Mouse (Mus musculus) megakaryocyte-erythroid progenitor cell, adult 5-6 weeks (primary cell): ENCODE measurements around the gene Rbp7. TPM values are rescaled to one million over a fixed set of nuclear protein-coding genes. Genes with fewer than 3 reads are reported as not detected.
A peak's percentile ranks its signal among the peaks of the same experiment; 100 is the strongest.

Source experiments
- ATAC-seq: replicated peaks from 2 replicates; pipeline ENCODE4 v1.8.0; 2016; ENCODE audit warnings: mild to moderate bottlenecking, inconsistent platforms; ENCODE audit not compliant: severe bottlenecking, poor library complexity, low FRiP score, low TSS enrichment
- total RNA-seq, 2 experiments: library from RNA; stranded (forward) in 1 of 2; stranded (reverse) in 1 of 2; fragments of 200-1000, 215-1000 nt in 1 of 2; fragments of >200 nt in 1 of 2; fragmentation: Nextera tagmentation in 1 of 2; gene quantifications; 2 replicates each; pipeline ENCODE4 v1.2.3; 2014 to 2017

Rbp7 gene
- total RNA-seq, 2 experiments from 2014 or later = not detected

DNA sequence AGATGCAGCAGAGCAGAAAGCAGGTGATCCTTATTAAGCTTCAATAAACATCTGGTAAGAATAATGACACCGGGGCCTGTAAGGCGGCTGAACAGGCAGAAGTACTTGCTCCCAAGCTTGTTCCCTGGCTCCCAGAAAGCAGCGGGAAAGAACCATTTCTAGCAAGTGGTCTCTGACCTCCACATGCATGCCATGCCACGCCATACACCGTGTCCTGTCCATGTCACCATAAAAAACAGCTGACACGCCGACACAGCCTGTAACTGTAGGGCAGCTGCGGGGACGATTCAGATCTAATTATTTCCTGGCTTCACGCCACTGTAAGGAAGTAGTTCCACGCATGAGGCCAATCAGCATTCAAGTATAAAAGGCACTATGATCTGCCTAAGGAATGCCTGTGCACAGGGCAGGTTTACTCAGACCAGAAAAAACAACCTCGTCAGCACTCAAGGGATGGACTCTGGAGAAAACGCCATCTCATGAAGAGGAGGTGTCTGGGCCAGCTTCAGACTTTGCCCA, 39.1 kb downstream of the Rbp7 start:
- peak; percentile 45 for ATAC-seq

- ATAC-seq = no peak
These were observed 40.5 kb downstream of the Rbp7 start for GRCm38 (mm10) chr4:149414259-149414658.

DNA sequence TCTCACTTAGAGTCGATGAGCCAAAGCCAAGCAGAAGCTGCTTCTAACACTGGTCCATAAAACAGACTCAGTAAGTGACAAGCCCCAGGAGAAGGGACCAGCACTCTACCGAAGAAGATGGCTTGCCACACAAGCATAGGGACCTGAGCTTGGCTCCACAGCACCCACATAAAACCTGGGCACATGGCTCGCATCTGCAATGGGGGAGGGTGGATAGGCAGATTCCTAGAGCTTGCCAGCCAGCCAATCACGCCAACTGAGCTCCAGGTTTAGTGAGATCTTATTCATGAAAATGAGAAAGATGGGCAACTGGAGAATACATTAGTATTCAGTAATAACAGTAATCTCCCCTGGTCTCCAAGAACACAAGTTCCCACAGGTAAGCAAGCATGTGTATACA, 45.0 kb downstream of the Rbp7 start:
- ATAC-seq = no peak

DNA sequence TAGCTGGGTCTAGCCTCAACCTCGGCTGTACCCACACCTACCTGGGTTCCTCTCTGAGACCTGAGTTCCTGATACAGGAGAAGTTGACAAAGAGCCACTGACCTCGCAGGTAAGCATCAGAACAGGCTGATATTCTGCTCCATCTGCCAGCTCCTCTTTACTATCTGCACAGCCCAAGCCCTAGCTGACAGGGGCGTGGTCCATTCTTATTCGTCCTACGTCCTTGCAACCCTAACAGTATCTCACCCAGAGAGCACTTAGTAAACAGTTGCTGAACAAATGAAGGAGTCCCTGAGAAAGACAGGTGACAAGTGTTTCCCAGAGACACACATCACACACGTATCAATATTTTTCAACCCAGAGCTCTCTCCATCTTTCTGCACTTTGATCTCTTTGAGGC, 46.4 kb downstream of the Rbp7 start:
- ATAC-seq = peak; percentile 96

- no peak for ATAC-seq
These were observed 47.3 kb downstream of the Rbp7 start for GRCm38 (mm10) chr4:149407461-149407860.

GRCm38 (mm10) chr4:149405713-149406443, 48.9 kb downstream of the Rbp7 start:
- no peak for ATAC-seq

- no peak for ATAC-seq
These were observed 49.9 kb downstream of the Rbp7 start for GRCm38 (mm10) chr4:149404640-149405465.

DNA sequence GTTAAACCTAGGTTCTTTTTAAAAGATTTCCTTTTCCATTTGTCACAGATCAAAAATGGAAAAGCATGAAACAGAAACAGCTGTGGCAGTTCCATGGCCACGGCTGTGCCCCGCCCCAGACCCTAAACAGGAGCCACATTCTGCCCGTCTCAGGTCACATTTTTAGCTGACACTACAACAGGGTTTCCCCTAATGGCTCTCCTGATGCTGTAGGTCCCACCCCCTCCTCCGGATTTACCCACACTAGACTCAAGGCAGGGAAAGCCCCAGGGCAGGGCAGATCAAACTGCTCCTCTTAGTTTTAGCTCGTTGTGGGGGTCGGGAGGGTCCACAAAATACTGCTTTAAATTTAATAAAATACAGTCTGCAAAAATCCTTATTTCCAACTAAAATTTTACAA, 51.7 kb downstream of the Rbp7 start:
- ATAC-seq = no peak

DNA sequence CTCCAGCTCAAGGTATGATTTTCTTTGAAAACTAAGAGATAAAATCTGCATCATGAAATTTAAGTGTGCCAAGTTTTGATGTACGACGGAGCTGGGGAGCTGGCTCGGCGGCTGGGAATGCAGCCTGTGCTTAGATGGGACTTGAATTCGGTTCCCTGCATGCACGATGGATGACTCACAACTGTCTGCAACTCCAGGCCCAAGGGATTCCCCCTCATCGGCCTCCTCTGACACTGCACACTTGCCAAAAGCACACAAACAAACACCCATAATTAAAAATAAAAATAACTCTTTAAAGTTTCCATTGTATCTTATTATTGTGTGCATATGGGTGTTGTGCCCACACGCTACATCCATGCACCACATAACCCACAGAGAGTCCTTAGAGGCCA, 53.2 kb downstream of the Rbp7 start:
- ATAC-seq = no peak

DNA sequence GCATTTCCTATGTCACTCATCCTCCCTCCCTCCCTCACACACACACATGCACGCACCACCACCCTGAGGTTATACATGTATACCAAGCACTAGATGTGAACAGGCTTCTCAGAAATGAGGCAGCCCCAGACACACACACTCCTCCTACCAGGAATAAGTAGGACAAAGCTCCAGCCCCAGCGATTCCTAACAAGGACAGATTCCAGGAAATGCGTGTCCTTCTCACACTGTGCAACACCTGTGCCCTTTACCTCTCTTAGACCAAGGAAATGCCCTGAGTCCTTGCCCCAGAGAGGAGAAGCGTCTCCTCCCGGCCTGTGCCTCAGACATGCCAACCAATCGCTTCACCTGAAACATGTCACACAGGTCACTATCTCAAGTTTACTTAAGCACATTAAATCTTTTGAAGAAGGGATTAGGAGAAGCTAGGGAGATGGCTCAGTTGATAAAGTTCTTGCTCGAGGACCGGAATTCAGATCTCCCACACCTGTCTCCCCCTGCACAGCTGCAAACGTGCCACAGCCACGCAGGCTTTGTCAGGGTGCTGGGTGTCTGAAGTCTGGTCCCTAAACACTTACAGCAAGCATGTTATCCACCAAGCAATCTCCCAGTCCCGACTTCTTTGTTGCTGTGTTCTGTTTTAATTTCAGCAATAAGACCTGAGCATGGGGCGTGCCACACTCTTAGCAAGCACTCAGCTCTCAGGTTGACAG, 53.7 kb downstream of the Rbp7 start:
- ATAC-seq = no peak

Other genes starting within 250 kb of the Rbp7 start
- gene Kif1b, start 147.3 kb downstream of the Rbp7 start, total RNA-seq (2014; fragmentation: Nextera tagmentation) = 7.9 and 8.1 TPM in 2 replicates
- 4.6 and 5.8 TPM in 2 replicates for gene Kif1b, start 147.3 kb downstream of the Rbp7 start, total RNA-seq (2017)
- gene Ube4b, start 28.2 kb downstream of the Rbp7 start, total RNA-seq (2014; fragmentation: Nextera tagmentation) = 65.7 and 65.9 TPM in 2 replicates
- 24.1 and 34.2 TPM in 2 replicates for gene Ube4b, start 28.2 kb downstream of the Rbp7 start, total RNA-seq (2017)
- not detected in 2 replicates for gene Tmem274, start 22.4 kb upstream of the Rbp7 start, total RNA-seq (2014; fragmentation: Nextera tagmentation)
- gene Tmem274, start 22.4 kb upstream of the Rbp7 start, total RNA-seq (2017) = not detected in 2 replicates
- gene Nmnat1, start 30.2 kb upstream of the Rbp7 start, total RNA-seq (2014; fragmentation: Nextera tagmentation) = 2.8 and 13.3 TPM in 2 replicates
- gene Nmnat1, start 30.2 kb upstream of the Rbp7 start, total RNA-seq (2017) = 2.2 and 8.0 TPM in 2 replicates
- 26.0 and 32.6 TPM in 2 replicates for gene Lzic, start 30.3 kb upstream of the Rbp7 start, total RNA-seq (2014; fragmentation: Nextera tagmentation)
- gene Lzic, start 30.3 kb upstream of the Rbp7 start, total RNA-seq (2017) = 62.6 and 135 TPM in 2 replicates
- 1.5 and 5.5 TPM in 2 replicates for gene Ctnnbip1, start 63.3 kb upstream of the Rbp7 start, total RNA-seq (2014; fragmentation: Nextera tagmentation)
- 1.7 and 5.9 TPM in 2 replicates for gene Ctnnbip1, start 63.3 kb upstream of the Rbp7 start, total RNA-seq (2017)
- gene Clstn1, start 131.5 kb upstream of the Rbp7 start, total RNA-seq (2014; fragmentation: Nextera tagmentation) = 30.8 and 31.2 TPM in 2 replicates
- 23.3 and 30.4 TPM in 2 replicates for gene Clstn1, start 131.5 kb upstream of the Rbp7 start, total RNA-seq (2017)
- 29.6 and 39.7 TPM in 2 replicates for gene Pik3cd, start 247.6 kb upstream of the Rbp7 start, total RNA-seq (2014; fragmentation: Nextera tagmentation)
- 14.1 and 17.9 TPM in 2 replicates for gene Pik3cd, start 247.6 kb upstream of the Rbp7 start, total RNA-seq (2017)